Mouse (Mus musculus) testis, adult 2 months (tissue): Measurements from ENCODE around the gene Sash1. TPM values are rescaled to one million over a fixed set of nuclear protein-coding genes. Genes with fewer than 3 reads are reported as not detected.

Source experiments
- H3K27ac ChIP-seq: fragments of 200-500 bp; 2 replicates; pipeline ENCODE4 v1.5.1; 2012; ENCODE audit warnings: low read depth, low read length; ENCODE audit not compliant: control insufficient read depth, insufficient read depth
- H3K27me3 ChIP-seq: fragments of 200-500 bp; 2 replicates; pipeline ENCODE4 v1.6.1; 2012; ENCODE audit warnings: mild to moderate bottlenecking, low read length, moderate library complexity; ENCODE audit not compliant: control insufficient read depth, insufficient read depth
- H3K36me3 ChIP-seq: fragments of 200-500 bp; 2 replicates; pipeline ENCODE4 v1.6.1; 2012; ENCODE audit warnings: mild to moderate bottlenecking, low read length; ENCODE audit not compliant: control insufficient read depth, insufficient read depth
- H3K4me1 ChIP-seq: fragments of 200-500 bp; 2 replicates; pipeline ENCODE4 v1.6.1; 2012; ENCODE audit warnings: low read length; ENCODE audit not compliant: control insufficient read depth, insufficient read depth
- H3K4me3 ChIP-seq: fragments of 200-500 bp; 2 replicates; pipeline ENCODE4 v1.5.1; 2012; ENCODE audit warnings: low read depth, mild to moderate bottlenecking, low read length, moderate library complexity, mixed read lengths; ENCODE audit not compliant: control insufficient read depth
- CTCF ChIP-seq: fragments of 200-500 bp; IDR thresholded peaks from 2 replicates; pipeline ENCODE4 v1.5.1; 2012; ENCODE audit warnings: low read depth, mild to moderate bottlenecking, inconsistent platforms, low read length, moderate library complexity; ENCODE audit not compliant: control insufficient read depth, insufficient read depth, insufficient replicate concordance
- POLR2A ChIP-seq: fragments of 200-500 bp; IDR thresholded peaks from 2 replicates; pipeline ENCODE4 v1.6.1; 2012; ENCODE audit warnings: low read depth, mild to moderate bottlenecking, inconsistent platforms, low read length, moderate library complexity; ENCODE audit not compliant: control insufficient read depth
- polyA plus RNA-seq: library from polyadenylated mRNA; depleted of rRNA; stranded (reverse); fragments of >200 nt; gene quantifications from 2 replicates; pipeline ENCODE4 v1.2.3, GENCODE M21; 2012

Sash1 gene
- polyA plus RNA-seq, 1 experiment: 2.7 TPM

DNA sequence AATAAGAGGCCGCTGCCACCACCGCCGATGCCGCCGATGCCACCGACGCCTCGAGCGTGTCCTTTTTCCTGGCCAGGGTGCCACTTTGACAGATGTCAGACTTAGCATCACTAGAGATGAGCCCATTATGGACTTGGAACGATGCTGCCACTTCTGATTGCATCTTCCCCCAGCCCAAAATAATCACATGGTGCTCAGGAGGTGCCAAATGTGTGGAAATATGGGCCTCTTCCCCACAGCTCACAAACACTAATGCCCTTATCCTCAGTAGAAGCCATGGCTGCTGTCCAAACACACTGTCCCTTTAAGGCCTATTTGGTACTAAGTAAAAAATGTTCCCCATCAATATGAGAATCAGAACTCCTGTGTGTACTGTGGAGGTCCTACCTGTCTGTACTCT, 39.6 kb downstream of the Sash1 start:
- Histone ChIP-seq H3K27me3 (no peaks in the 10 kb centered on the region), H3K36me3 (no peaks in the 10 kb centered on the region), H3K4me1 (no peaks in the 10 kb centered on the region), H3K27ac (no peak overlapping the region), H3K4me3 (no peak overlapping the region)
- TF ChIP-seq CTCF: no peak
- TF ChIP-seq POLR2A: no peak

- no peaks in the 10 kb centered on the region for H3K4me1 ChIP-seq
These were observed 40.6 kb downstream of the Sash1 start for GRCm38 (mm10) chr10:8845230-8845770.

GRCm38 (mm10) chr10:8839956-8840355, 45.9 kb downstream of the Sash1 start:
- H3K27me3 ChIP-seq: no peaks in the 10 kb centered on the region
- H3K4me1 ChIP-seq: peaks cover 7% of the 10 kb centered on the region
- no peak overlapping the region for H3K27ac ChIP-seq
- TF ChIP-seq POLR2A (no peak), CTCF (no peak)
- H3K36me3 ChIP-seq: no peaks in the 10 kb centered on the region
- no peak overlapping the region for H3K4me3 ChIP-seq

More at GRCm38 (mm10) chr10:8845230-8845770, 40.6 kb downstream of the Sash1 start:
- H3K36me3 ChIP-seq: no peaks in the 10 kb centered on the region
- H3K4me3 ChIP-seq: no peak overlapping the region
- H3K27ac ChIP-seq: no peak overlapping the region
- no peaks in the 10 kb centered on the region for H3K27me3 ChIP-seq
- no peak for TF ChIP-seq POLR2A
- no peak for TF ChIP-seq CTCF

DNA sequence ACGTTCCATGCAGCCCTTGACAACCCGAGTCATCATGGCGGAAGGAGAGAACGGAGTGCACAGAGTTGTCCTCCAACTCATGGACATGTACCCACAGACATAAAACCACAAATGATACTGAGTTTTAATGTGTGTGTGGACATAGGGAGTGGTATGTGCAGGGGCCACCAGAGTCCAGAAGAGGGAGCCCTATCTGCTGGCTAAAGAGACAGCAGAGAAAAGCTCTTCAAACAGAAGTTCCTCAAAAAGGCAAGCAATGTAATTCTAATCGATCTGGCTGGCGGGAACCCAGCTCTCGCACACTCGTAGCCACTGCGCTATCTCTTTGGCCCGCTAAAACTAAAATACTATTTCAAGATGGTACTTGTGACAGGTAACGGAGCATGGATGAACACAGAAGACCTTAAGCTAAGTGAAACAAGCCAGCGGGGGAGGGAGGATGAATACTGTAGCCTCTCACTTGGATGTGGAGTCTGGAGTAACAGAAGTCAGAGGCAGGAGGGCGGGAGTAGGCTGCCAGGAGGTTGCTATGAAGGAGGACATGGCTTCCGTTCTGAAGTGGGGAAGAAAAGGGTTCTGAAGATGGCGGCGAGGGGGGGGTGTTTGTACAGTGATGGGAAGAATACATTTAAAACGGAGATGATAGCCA, 51.9 kb downstream of the Sash1 start:
- Histone ChIP-seq H3K4me1 (peaks cover 9% of the 10 kb centered on the region), H3K27me3 (no peaks in the 10 kb centered on the region), H3K36me3 (no peaks in the 10 kb centered on the region), H3K27ac (no peak overlapping the region), H3K4me3 (no peak overlapping the region)
- TF ChIP-seq CTCF (no peak), POLR2A (no peak)

- Histone ChIP-seq H3K27me3 (no peaks in the 10 kb centered on the region), H3K36me3 (no peaks in the 10 kb centered on the region), H3K4me3 (no peak overlapping the region), H3K4me1 (no peaks in the 10 kb centered on the region), H3K27ac (no peak overlapping the region)
- TF ChIP-seq CTCF: no peak
- no peak for TF ChIP-seq POLR2A
These were observed 59.6 kb downstream of the Sash1 start for GRCm38 (mm10) chr10:8826303-8826702.

DNA sequence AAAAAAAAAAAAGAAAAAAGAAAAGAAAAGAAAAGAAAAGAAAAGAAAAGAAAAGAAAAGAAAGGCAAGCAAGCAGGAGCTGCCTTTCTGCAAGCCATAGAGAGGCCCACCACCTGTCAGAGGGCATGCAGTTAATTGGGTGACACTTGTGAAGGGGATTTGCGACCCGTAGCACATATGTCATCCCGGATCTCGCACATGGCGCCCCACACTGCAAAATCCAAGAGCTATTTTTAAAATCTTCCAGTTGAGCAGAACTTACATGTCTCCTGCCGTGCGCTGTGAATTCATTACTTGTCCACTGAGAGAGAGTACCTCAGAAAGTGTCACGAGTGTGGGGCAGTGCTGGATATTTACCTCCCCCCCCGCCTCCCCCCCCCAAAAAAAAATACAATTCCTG, 60.0 kb downstream of the Sash1 start:
- H3K27me3 ChIP-seq: no peaks in the 10 kb centered on the region
- no peak overlapping the region for H3K4me3 ChIP-seq
- no peak for TF ChIP-seq POLR2A
- no peak for TF ChIP-seq CTCF
- no peak overlapping the region for H3K27ac ChIP-seq
- H3K36me3 ChIP-seq: no peaks in the 10 kb centered on the region
- no peaks in the 10 kb centered on the region for H3K4me1 ChIP-seq

GRCm38 (mm10) chr10:8818066-8818465, 67.8 kb downstream of the Sash1 start:
- no peak overlapping the region for H3K4me3 ChIP-seq
- no peaks in the 10 kb centered on the region for H3K27me3 ChIP-seq
- TF ChIP-seq CTCF (no peak), POLR2A (no peak)
- H3K36me3 ChIP-seq: no peaks in the 10 kb centered on the region
- peak overlapping the region; percentile 47 for H3K27ac ChIP-seq
- H3K4me1 ChIP-seq: no peaks in the 10 kb centered on the region; the same call in 1 of the 2 replicates
